Mouse (Mus musculus) c-Kit-negative CD71-positive TER-119-positive erythroid progenitor cells, embryonic 14.5 days (primary cell): Measurements from ENCODE around the gene Scube1.

Experiments used
- DNase-seq: peaks from one replicate; pipeline ENCODE4 v3.0.0-alpha.2; 2013; ENCODE audit warnings: low read depth, low spot score

Gene Scube1

DNA sequence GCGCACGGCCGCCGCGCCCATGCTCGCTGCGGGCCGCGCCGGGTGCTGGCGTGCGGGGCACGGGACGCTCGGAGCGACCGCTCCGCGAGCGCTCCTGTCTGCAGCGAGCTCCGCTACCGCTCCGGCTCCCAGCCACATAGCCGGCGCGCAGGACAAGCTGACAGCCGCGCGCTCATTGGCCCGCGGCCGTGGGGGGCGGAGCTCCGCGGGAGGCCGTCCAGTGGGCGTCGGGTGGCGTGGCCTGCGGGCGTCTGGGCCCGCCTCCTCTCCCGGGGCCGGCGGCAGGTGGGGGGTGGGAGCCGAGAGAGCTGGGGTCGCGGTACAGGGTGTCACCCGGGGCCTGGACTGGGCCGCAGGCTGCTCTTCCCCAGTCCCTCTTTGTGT lies at the start of gene Scube1:
Gene Scube1 (minus strand): TSS at position 136 of the 384 bp plus-strand sequence.
- no peak for DNase-seq

DNA sequence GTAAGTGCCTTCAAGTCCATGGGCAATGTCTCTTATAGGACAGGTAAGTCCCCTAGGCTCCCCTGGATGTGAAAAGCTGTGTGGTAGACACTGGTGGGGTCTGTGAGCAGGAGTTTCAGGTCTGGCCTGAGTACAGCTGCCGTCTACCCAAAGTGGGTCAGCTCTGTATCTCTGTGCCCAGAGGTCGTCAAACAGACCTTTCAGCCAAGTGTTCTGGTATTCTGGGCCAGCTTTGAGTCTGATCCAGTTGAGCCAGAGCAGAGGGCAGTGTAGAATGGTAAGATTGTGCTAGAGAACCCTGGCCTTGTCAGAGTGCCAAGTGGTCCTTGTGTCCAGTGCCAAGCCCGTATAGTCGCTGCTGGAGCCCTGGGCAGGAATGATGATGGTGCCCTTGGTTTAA lies 48.1 kb upstream of the Scube1 start:
- no peak for DNase-seq

- DNase-seq, result no peak
These were observed 47.6 kb upstream of the Scube1 start for GRCm38 (mm10) chr15:83772460-83772859.

GRCm38 (mm10) chr15:83771346-83772053 lies 46.7 kb upstream of the Scube1 start:
- no peak for DNase-seq

DNA sequence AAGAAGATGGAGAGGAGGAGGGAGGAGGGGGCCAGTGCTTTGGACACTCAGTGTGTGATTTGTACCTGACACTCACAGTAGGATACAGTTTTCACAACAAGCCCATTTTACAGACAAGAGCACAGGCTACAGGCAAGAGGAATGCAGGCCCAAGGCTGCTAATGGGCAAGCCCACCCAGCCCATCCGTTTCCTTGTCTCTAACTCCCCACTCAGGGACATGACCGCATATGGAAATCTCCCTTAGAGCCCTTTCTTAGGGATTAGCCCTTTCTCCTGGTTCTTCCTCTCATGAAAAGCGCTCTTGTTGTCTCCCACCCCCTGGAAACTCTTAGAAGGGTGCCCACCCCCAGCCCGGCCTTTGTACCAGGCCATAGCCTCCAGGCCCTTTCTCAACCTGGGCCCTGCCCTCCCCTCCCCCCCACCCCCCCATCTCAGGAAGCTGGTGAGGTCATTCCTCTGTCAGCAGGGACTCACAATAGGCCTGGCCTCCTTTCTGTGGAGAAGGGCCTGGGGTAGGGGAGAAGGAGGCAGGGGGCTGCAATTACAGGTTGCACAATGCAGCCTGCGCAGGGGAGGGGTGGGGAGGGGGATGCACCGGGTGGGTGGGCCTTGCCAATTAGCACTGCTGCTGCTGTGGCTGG lies 40.7 kb upstream of the Scube1 start:
- DNase-seq, result no peak

GRCm38 (mm10) chr15:83761512-83761911 lies 36.7 kb upstream of the Scube1 start:
- no peak for DNase-seq

GRCm38 (mm10) chr15:83760683-83761082 lies 35.9 kb upstream of the Scube1 start:
- no peak for DNase-seq

DNA sequence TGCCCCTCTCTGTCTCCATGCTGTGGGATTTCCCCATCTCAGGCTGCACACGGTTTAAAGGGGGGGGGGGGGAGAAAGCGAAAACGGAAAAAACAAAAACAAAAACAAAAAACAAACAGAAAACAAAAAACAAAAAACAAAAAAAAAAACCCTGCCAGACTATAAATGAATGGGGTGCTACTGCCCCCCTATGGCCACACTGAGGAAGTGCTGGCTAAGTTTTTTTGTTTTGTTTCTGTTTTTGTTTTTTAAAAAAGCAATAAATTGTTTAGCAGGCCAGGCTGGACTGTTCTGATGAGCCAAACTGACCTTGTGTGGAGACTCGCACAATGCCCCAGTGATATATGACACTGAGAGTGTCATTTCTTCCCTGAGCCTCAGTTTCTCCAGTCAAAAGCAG lies 34.1 kb upstream of the Scube1 start:
- no peak for DNase-seq

DNA sequence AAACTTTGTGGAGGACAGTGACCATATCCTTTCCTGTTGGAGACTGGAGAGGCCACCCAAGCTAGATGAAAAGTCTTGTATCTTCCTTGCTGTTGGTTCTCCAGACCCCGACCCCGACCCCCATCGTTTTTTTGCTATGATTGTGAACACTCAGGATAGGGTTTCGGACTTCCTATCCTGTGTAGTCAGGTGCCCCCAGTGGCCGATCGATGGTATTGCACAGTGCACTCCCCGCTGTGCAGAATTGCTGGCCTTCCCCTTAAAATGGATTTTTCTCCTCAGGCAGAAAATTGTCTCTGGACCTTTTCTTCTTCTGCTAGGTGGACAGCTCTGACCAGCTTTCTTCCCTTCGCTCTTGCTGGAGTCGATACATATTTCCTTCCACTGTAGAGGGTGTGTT lies 31.9 kb upstream of the Scube1 start:
- DNase-seq, result no peak

DNA sequence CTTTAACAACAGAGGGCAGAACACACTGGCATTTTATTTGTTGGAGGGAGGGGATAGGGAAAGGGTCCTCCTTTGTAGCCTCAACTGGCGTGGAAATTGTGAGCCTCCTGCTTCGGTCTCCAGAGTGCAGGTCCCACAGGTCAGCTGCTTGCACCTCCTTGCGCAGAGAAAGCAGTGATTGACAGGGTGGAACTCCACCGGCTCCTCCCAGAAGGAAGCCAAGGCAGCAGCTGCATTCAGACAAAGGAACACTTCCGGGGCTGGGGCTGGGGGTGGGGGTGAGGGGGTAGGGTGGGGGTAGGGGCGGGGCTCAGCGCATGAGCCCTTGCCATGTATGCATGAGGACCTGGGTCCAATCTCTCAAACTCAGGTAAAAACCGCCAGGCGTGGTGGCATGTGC lies 24.6 kb upstream of the Scube1 start:
- DNase-seq, result no peak

GRCm38 (mm10) chr15:83748986-83749385 lies 24.2 kb upstream of the Scube1 start:
- DNase-seq, result no peak

DNA sequence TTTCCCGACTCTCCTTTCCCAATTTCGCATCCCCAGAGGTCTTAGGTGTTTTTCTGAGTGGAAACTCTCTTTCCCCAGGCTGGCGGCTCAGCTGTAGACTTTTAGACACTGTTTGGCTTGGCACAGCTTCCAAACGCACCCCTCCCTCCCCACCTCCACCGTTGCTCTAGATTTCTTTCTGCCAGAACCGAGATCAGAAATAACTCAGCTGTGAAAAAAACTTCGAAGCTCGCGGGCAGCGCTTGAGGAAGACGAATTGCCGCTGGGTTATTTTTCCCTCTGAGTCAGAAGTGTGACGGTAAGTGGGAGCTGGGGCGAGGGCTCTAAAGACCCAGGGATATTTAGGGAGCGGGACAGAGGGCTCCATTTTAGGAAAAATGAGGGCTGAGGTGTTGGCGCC lies 21.5 kb upstream of the Scube1 start:
- no peak for DNase-seq

- no peak for DNase-seq
These were observed 17.2 kb upstream of the Scube1 start for GRCm38 (mm10) chr15:83742018-83742417.

DNA sequence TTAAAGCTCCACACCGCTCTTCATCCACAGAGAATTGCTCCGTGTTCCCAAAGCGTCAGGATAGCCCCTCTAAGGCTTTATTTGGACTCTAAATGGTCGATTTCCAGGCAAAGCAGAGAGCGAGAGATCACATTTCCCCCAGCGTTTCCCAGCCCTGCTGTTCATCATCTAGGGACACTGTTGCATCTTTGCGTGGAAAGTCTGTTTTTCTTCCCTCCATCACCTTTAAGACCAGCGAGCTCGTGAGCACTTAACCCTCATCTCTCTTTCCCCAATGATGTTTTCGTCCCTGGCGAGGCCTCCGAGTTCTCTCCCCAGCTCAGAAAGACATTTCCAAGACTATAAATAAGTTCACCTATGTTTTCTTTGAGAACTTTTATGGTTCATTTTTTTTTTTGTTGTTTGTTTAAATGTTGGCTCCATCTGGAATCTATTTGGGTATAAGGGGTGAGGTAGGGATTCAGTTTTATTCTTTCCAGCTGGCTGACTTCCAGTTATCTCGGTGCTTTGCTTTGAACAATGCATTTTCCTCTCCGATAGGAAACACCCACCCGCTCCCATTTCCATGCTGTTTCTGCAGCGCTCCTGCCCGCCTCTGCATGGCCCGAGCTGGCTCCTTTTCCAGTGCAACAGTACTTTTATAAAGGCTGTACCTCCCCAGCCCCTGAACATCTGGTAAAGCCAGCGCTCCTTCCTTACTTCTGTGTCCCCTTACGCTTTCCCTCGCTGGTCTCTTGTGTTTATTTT lies 16.0 kb upstream of the Scube1 start:
- no peak for DNase-seq

GRCm38 (mm10) chr15:83727626-83728025 lies 2.8 kb upstream of the Scube1 start:
- DNase-seq, result no peak

GRCm38 (mm10) chr15:83726741-83727140 lies 1.9 kb upstream of the Scube1 start:
- no peak for DNase-seq

- DNase-seq, result no peak
These were observed 857 bp upstream of the Scube1 start for GRCm38 (mm10) chr15:83725556-83726200.

GRCm38 (mm10) chr15:83724160-83724885 lies 498 bp downstream of the Scube1 start:
- no peak for DNase-seq

- DNase-seq, result no peak
These were observed 9.1 kb downstream of the Scube1 start for GRCm38 (mm10) chr15:83715582-83716228.

GRCm38 (mm10) chr15:83712798-83713197 lies 12.0 kb downstream of the Scube1 start:
- no peak for DNase-seq

- no peak for DNase-seq
These were observed 12.5 kb downstream of the Scube1 start for GRCm38 (mm10) chr15:83712361-83712760.
